30 mouse cellular contexts compared by ENCODE assay signal in the genomic region with DNA sequence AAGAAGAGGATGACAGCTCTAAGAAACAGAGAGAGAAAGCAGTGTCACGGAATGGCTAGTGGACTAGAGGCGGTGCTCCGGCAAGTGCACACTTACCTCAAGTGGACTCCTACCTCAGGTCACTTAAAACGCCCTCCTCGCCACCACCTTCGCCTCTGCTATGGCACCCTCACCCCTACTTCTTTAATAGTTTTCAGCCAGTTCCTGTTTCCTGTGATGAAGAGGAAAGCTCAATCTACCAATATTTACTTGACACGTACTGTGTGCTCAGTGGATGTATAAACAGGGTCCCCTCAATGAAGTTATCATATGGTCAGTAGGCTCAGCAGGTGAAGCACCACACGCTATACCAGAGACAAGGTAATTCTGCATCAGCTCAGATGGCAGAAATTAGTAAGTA. TPM values are rescaled to one million over a fixed set of nuclear protein-coding genes. Genes with fewer than 3 reads are reported as not detected.
DNase-seq lines count a peak whose midpoint lies in the region; ATAC-seq and TF ChIP-seq lines count a peak whose summit lies in the region.
"Had no signal": no experiment of that assay in that cellular context is flagged by ENCODE, and none has a peak within 500 bp of the region (broad histone marks: within the 10 kb centered on the region; RNA-seq: fewer than 3 reads in every experiment).

No protein-coding gene starts in this region.

- 93% methylated on average over 8 of the region's 8 CpGs for WGBS in intestine, embryonic 14.5 days
- 94% methylated on average over 8 of the region's 8 CpGs for WGBS in intestine, embryonic 16.5 days
- 79% methylated on average over 8 of the region's 8 CpGs for WGBS in liver, embryonic 12.5 days (ENCODE audit: insufficient replicate concordance)
- WGBS in liver, postnatal 0 days (ENCODE audit: insufficient replicate concordance): 85% methylated on average over 8 of the region's 8 CpGs

- TF ChIP-seq RAD21 in MEL (IDR thresholded peaks at IDR 0.05; ENCODE audit: low read depth, low read length): no peak

- no peak overlapping the region for H3K4me3 ChIP-seq in intestine, embryonic 14.5 days (ENCODE audit: low read depth, low read length)
- no peak overlapping the region for H3K4me3 ChIP-seq in intestine, embryonic 16.5 days (ENCODE audit: low read length)
- no peak overlapping the region for H3K4me3 ChIP-seq in liver, embryonic 12.5 days
- no peak overlapping the region for H3K4me3 ChIP-seq in liver, postnatal 0 days (ENCODE audit: low read depth, low read length)
- peak overlapping the region; percentile 66 for H3K4me3 ChIP-seq in MEL (ENCODE audit: control insufficient read depth in 1 of 2, insufficient read depth in 1 of 2, low read depth in 2 of 2, low read length in 2 of 2)
- H3K4me3 ChIP-seq: embryonic facial prominence, embryonic 13.5 days; embryonic facial prominence, embryonic 15.5 days; erythroblast, embryonic 14.5 days; forebrain, embryonic 10.5 days; forebrain, embryonic 12.5 days had no signal

- H3K4me1 ChIP-seq in intestine, embryonic 14.5 days (replicated peaks; ENCODE audit: control insufficient read depth, insufficient read depth, low read length): no peaks in the 10 kb centered on the region
- H3K4me1 ChIP-seq in intestine, embryonic 16.5 days (ENCODE audit: control insufficient read depth, insufficient read depth, low read length): no peaks in the 10 kb centered on the region
- peaks cover 26% of the 10 kb centered on the region for H3K4me1 ChIP-seq in liver, embryonic 12.5 days
- H3K4me1 ChIP-seq in liver, postnatal 0 days (ENCODE audit: insufficient read depth): no peaks in the 10 kb centered on the region
- peaks cover 4 to 15% of the 10 kb centered on the region in 2 experiments; a peak in 3 of 4 replicates for H3K4me1 ChIP-seq in MEL (ENCODE audit: control insufficient read depth in 1 of 2, insufficient read depth in 2 of 2, low read length in 2 of 2)
- H3K4me1 ChIP-seq: embryonic facial prominence, embryonic 13.5 days; embryonic facial prominence, embryonic 15.5 days; forebrain, embryonic 10.5 days; forebrain, embryonic 12.5 days had no signal

- no peak overlapping the region for H3K4me2 ChIP-seq in intestine, embryonic 14.5 days (ENCODE audit: low read length)
- no peak overlapping the region for H3K4me2 ChIP-seq in intestine, embryonic 16.5 days (ENCODE audit: low read depth, low read length)
- 0 out of 2 replicates have a peak overlapping the region, but pooled peaks have one; percentile 28 for H3K4me2 ChIP-seq in liver, embryonic 12.5 days
- H3K4me2 ChIP-seq in liver, postnatal 0 days (ENCODE audit: low read depth, low read length): no peak overlapping the region
- H3K4me2 ChIP-seq: embryonic facial prominence, embryonic 13.5 days; embryonic facial prominence, embryonic 15.5 days; forebrain, embryonic 12.5 days had no signal

- peak; percentile 69 for DNase-seq in heart, adult 11 months
- DNase-seq in heart, postnatal 10 days: no peak
- DNase-seq in intestine, embryonic 14.5 days (ENCODE audit: low spot score): peak; percentile 40
- DNase-seq in liver, postnatal 0 days: no peak
- peak; percentile 74 for DNase-seq in MEL (ENCODE audit: low read depth, low spot score)
- DNase-seq in frontal cortex, postnatal 10 days (ENCODE audit: low spot score in 2 of 2): no peak
- DNase-seq: adrenal gland, adult 2 months; adrenal gland, postnatal 10 days; adrenal gland, postnatal 25 days; B cell, adult 2 months; cerebellum, adult 11 months; cerebellum, adult 18-20 months; cerebellum, adult 8-10 months; cerebellum, adult 9-11 months; cerebellum, postnatal 14 days; cerebellum, postnatal 36 days; embryo, embryonic 11 days had no signal

- H3K9me3 ChIP-seq in intestine, embryonic 14.5 days (ENCODE audit: control insufficient read depth, low read length): no peaks in the 10 kb centered on the region
- no peaks in the 10 kb centered on the region for H3K9me3 ChIP-seq in intestine, embryonic 16.5 days (ENCODE audit: control insufficient read depth, low read length)
- no peaks in the 10 kb centered on the region for H3K9me3 ChIP-seq in liver, embryonic 12.5 days (replicated peaks)
- H3K9me3 ChIP-seq in liver, postnatal 0 days (ENCODE audit: low read length): no peaks in the 10 kb centered on the region
- H3K9me3 ChIP-seq in MEL (replicated peaks; ENCODE audit: insufficient read depth, low read length): no peaks in the 10 kb centered on the region
- H3K9me3 ChIP-seq: embryonic facial prominence, embryonic 13.5 days; embryonic facial prominence, embryonic 15.5 days; forebrain, embryonic 10.5 days; forebrain, embryonic 12.5 days; G1E had no signal

- TF ChIP-seq POLR2A in MEL (IDR thresholded peaks at IDR 0.05; ENCODE audit: control insufficient read depth in 1 of 2, insufficient read depth in 1 of 2, low read depth in 1 of 2, low read length in 2 of 2, poor library complexity in 1 of 2): peak; percentile 26 to 60; a peak in 1 of 4 replicates

- H3K9ac ChIP-seq in intestine, embryonic 14.5 days (ENCODE audit: low read length): no peak overlapping the region
- H3K9ac ChIP-seq in intestine, embryonic 16.5 days (ENCODE audit: low read depth, low read length): no peak overlapping the region
- no peak overlapping the region for H3K9ac ChIP-seq in liver, embryonic 12.5 days
- no peak overlapping the region for H3K9ac ChIP-seq in liver, postnatal 0 days (replicated peaks)
- H3K9ac ChIP-seq in MEL (ENCODE audit: control insufficient read depth, low read depth, low read length, poor library complexity, severe bottlenecking): peak overlapping the region; percentile 68
- H3K9ac ChIP-seq: embryonic facial prominence, embryonic 13.5 days; embryonic facial prominence, embryonic 15.5 days; forebrain, embryonic 12.5 days had no signal

- intact Hi-C loops in heart, postnatal 10 days (cut with DNase I): no loop called here

- no peak for TF ChIP-seq CTCF in liver, postnatal 0 days (IDR thresholded peaks at IDR 0.05; ENCODE audit: low read depth)
- TF ChIP-seq CTCF in MEL (IDR thresholded peaks at IDR 0.05 in 2 of 3, conservative IDR thresholded peaks at IDR 0.05 in 1 of 3; ENCODE audit: control insufficient read depth in 1 of 3, insufficient read depth in 1 of 3, low read depth in 2 of 3, low read length in 3 of 3, poor library complexity in 1 of 3, severe bottlenecking in 1 of 3): no peak

- peaks cover 22% of the 10 kb centered on the region for H3K36me3 ChIP-seq in intestine, embryonic 14.5 days (ENCODE audit: control insufficient read depth, insufficient read depth, low read length)
- no peaks in the 10 kb centered on the region for H3K36me3 ChIP-seq in intestine, embryonic 16.5 days (ENCODE audit: control insufficient read depth, insufficient read depth, low read length)
- no peaks in the 10 kb centered on the region for H3K36me3 ChIP-seq in liver, embryonic 12.5 days
- H3K36me3 ChIP-seq in liver, postnatal 0 days (replicated peaks; ENCODE audit: insufficient read depth, low read length): no peaks in the 10 kb centered on the region
- H3K36me3 ChIP-seq in MEL (ENCODE audit: control insufficient read depth in 1 of 2, insufficient read depth in 2 of 2, low read length in 2 of 2): peaks cover 0 to 5% of the 10 kb centered on the region in 2 experiments; a peak in 2 of 4 replicates
- H3K36me3 ChIP-seq: G1E had no signal

- H3K79me2 ChIP-seq in MEL (ENCODE audit: control insufficient read depth, insufficient read depth, low read length, poor library complexity): no peaks in the 10 kb centered on the region

- H3K27ac ChIP-seq in intestine, embryonic 14.5 days (ENCODE audit: low read depth): no peak overlapping the region
- H3K27ac ChIP-seq in intestine, embryonic 16.5 days (ENCODE audit: low read length): no peak overlapping the region
- 0 out of 2 replicates have a peak overlapping the region, but pooled peaks have one; percentile 20 for H3K27ac ChIP-seq in liver, embryonic 12.5 days
- H3K27ac ChIP-seq in liver, postnatal 0 days (ENCODE audit: low read depth): no peak overlapping the region
- H3K27ac ChIP-seq in MEL (ENCODE audit: control insufficient read depth, low read depth, low read length): peak overlapping the region; percentile 39
- H3K27ac ChIP-seq: embryonic facial prominence, embryonic 13.5 days; embryonic facial prominence, embryonic 15.5 days; forebrain, embryonic 10.5 days; forebrain, embryonic 12.5 days had no signal

- no peak for ATAC-seq in intestine, embryonic 14.5 days (replicated peaks; ENCODE audit: low FRiP score, low TSS enrichment, low read depth)
- no peak for ATAC-seq in intestine, embryonic 16.5 days
- no peak for ATAC-seq in liver, embryonic 12.5 days
- ATAC-seq in liver, postnatal 0 days: no peak
- ATAC-seq: CD4-positive, CD25-positive, alpha-beta regulatory T cell, adult 4 months; forebrain, embryonic 14.5 days had no signal

- TF ChIP-seq EP300 in liver, postnatal 0 days (IDR thresholded peaks at IDR 0.05; ENCODE audit: low read depth): no peak
- no peak for TF ChIP-seq EP300 in MEL (IDR thresholded peaks at IDR 0.05; ENCODE audit: low read depth in 1 of 2, low read length in 2 of 2)

- H3K27me3 ChIP-seq in intestine, embryonic 14.5 days (replicated peaks; ENCODE audit: control insufficient read depth, insufficient read depth, low read length): no peaks in the 10 kb centered on the region
- H3K27me3 ChIP-seq in intestine, embryonic 16.5 days (replicated peaks; ENCODE audit: control insufficient read depth, insufficient read depth, low read length): no peaks in the 10 kb centered on the region
- H3K27me3 ChIP-seq in liver, embryonic 12.5 days (replicated peaks): no peaks in the 10 kb centered on the region
- H3K27me3 ChIP-seq in liver, postnatal 0 days (ENCODE audit: insufficient read depth, low read length): no peaks in the 10 kb centered on the region
- peaks cover 2 to 6% of the 10 kb centered on the region in 2 experiments; a peak in 3 of 4 replicates for H3K27me3 ChIP-seq in MEL (ENCODE audit: control insufficient read depth in 1 of 2, insufficient read depth in 2 of 2, low read length in 2 of 2)
- H3K27me3 ChIP-seq: CH12.LX; embryonic facial prominence, embryonic 13.5 days; embryonic facial prominence, embryonic 15.5 days; forebrain, embryonic 12.5 days had no signal

RNA-seq across cellular contexts. Expression of a gene that starts 7.6 kb away (rescaled TPM):
- total RNA-seq in heart, postnatal 10 days (2021): 1 to 10 TPM; 5.9 to 7.4 TPM
- polyA plus RNA-seq in intestine, embryonic 14.5 days (2014; fragmentation: Nextera tagmentation; extraction: Ambion mirVana): 24.2 and 26.7 TPM in 2 replicates
- 13.9 and 15.8 TPM in 2 replicates for polyA plus RNA-seq in intestine, embryonic 16.5 days (2015; fragmentation: Nextera tagmentation; extraction: Ambion mirVana)
- 4.4 and 4.6 TPM in 2 replicates for polyA plus RNA-seq in liver, embryonic 12.5 days (2016; fragmentation: Nextera tagmentation; extraction: Ambion mirVana)
- polyA plus RNA-seq in liver, postnatal 0 days (2015; fragmentation: Nextera tagmentation; extraction: Ambion mirVana): 0.54 and 0.63 TPM in 2 replicates
- total RNA-seq in MEL (2012; rRNA removed): 4.9 and 5.7 TPM in 2 replicates
- polyA plus RNA-seq in MEL (2012; ENCODE audit: insufficient read depth in 1 of 2, insufficient read length in 2 of 2, low read depth in 1 of 2, low replicate concordance in 2 of 2, missing spikeins in 1 of 2): 10 to 100 TPM in 1 of 2 experiments, not detected in 1; 18.4 TPM

RNA-seq across cellular contexts. Expression of a gene that starts 11.7 kb away (rescaled TPM):
- 10 to 100 TPM; 16.1 to 17.9 TPM for total RNA-seq in heart, postnatal 10 days (2021)
- 23.5 and 32.0 TPM in 2 replicates for polyA plus RNA-seq in intestine, embryonic 14.5 days (2014; fragmentation: Nextera tagmentation; extraction: Ambion mirVana)
- polyA plus RNA-seq in intestine, embryonic 16.5 days (2015; fragmentation: Nextera tagmentation; extraction: Ambion mirVana): 6.4 and 6.6 TPM in 2 replicates
- 17.3 and 18.7 TPM in 2 replicates for polyA plus RNA-seq in liver, embryonic 12.5 days (2016; fragmentation: Nextera tagmentation; extraction: Ambion mirVana)
- polyA plus RNA-seq in liver, postnatal 0 days (2015; fragmentation: Nextera tagmentation; extraction: Ambion mirVana): 16.1 and 18.3 TPM in 2 replicates
- total RNA-seq in MEL (2012; rRNA removed): 10.2 and 12.2 TPM in 2 replicates
- polyA plus RNA-seq in MEL (2012; ENCODE audit: insufficient read depth in 1 of 2, insufficient read length in 2 of 2, low read depth in 1 of 2, low replicate concordance in 2 of 2, missing spikeins in 1 of 2): 10 to 100 TPM in 1 of 2 experiments, not detected in 1; 30.3 TPM

RNA-seq across cellular contexts. Expression of a gene that starts 26.5 kb away (rescaled TPM):
- total RNA-seq in heart, postnatal 10 days (2021): under 1 TPM; 0.24 to 0.37 TPM
- polyA plus RNA-seq in intestine, embryonic 14.5 days (2014; fragmentation: Nextera tagmentation; extraction: Ambion mirVana): 0.13 TPM in 1 of 2 replicates, not detected in the other
- polyA plus RNA-seq in intestine, embryonic 16.5 days (2015; fragmentation: Nextera tagmentation; extraction: Ambion mirVana): 0.16 TPM in 1 of 2 replicates, not detected in the other
- 0.08 TPM in 1 of 2 replicates, not detected in the other for polyA plus RNA-seq in liver, embryonic 12.5 days (2016; fragmentation: Nextera tagmentation; extraction: Ambion mirVana)
- 0.18 and 0.40 TPM in 2 replicates for polyA plus RNA-seq in liver, postnatal 0 days (2015; fragmentation: Nextera tagmentation; extraction: Ambion mirVana)
- total RNA-seq in MEL (2012; rRNA removed): not detected in 2 replicates
- under 1 TPM in 1 of 2 experiments, not detected in 1; 0.10 TPM for polyA plus RNA-seq in MEL (2012; ENCODE audit: insufficient read depth in 1 of 2, insufficient read length in 2 of 2, low read depth in 1 of 2, low replicate concordance in 2 of 2, missing spikeins in 1 of 2)
- total RNA-seq: CH12.LX; common myeloid progenitor, adult 5-6 weeks; G1E had no signal
- polyA plus RNA-seq: CD4-positive, CD25-positive, alpha-beta regulatory T cell, adult 4 months; embryonic facial prominence, embryonic 11.5 days; embryonic facial prominence, embryonic 13.5 days; erythroblast, embryonic 14.5 days; forebrain, embryonic 10.5 days; forebrain, embryonic 14.5 days; G1E had no signal

RNA-seq across cellular contexts. Expression of a gene that starts 33.2 kb away (rescaled TPM):
- total RNA-seq in heart, postnatal 10 days (2021): 1 to 10 TPM; 1.3 to 2.2 TPM
- 1.4 and 1.7 TPM in 2 replicates for polyA plus RNA-seq in intestine, embryonic 14.5 days (2014; fragmentation: Nextera tagmentation; extraction: Ambion mirVana)
- polyA plus RNA-seq in intestine, embryonic 16.5 days (2015; fragmentation: Nextera tagmentation; extraction: Ambion mirVana): 2.2 and 2.7 TPM in 2 replicates
- 11.6 and 11.9 TPM in 2 replicates for polyA plus RNA-seq in liver, embryonic 12.5 days (2016; fragmentation: Nextera tagmentation; extraction: Ambion mirVana)
- 183 and 190 TPM in 2 replicates for polyA plus RNA-seq in liver, postnatal 0 days (2015; fragmentation: Nextera tagmentation; extraction: Ambion mirVana)
- total RNA-seq in MEL (2012; rRNA removed): 0.31 TPM in 1 of 2 replicates, not detected in the other
- under 1 TPM in 1 of 2 experiments, not detected in 1; 0.38 TPM for polyA plus RNA-seq in MEL (2012; ENCODE audit: insufficient read depth in 1 of 2, insufficient read length in 2 of 2, low read depth in 1 of 2, low replicate concordance in 2 of 2, missing spikeins in 1 of 2)
- total RNA-seq: CH12.LX; common myeloid progenitor, adult 5-6 weeks; G1E had no signal
- polyA plus RNA-seq: CD4-positive, CD25-positive, alpha-beta regulatory T cell, adult 4 months; erythroblast, embryonic 14.5 days; G1E had no signal

RNA-seq across cellular contexts. Expression of a gene that starts 42.8 kb away (rescaled TPM):
- not detected for total RNA-seq in heart, postnatal 10 days (2021)
- polyA plus RNA-seq in intestine, embryonic 14.5 days (2014; fragmentation: Nextera tagmentation; extraction: Ambion mirVana): 0.27 and 0.32 TPM in 2 replicates
- 0.16 TPM in 1 of 2 replicates, not detected in the other for polyA plus RNA-seq in intestine, embryonic 16.5 days (2015; fragmentation: Nextera tagmentation; extraction: Ambion mirVana)
- 0.11 and 0.20 TPM in 2 replicates for polyA plus RNA-seq in liver, embryonic 12.5 days (2016; fragmentation: Nextera tagmentation; extraction: Ambion mirVana)
- polyA plus RNA-seq in liver, postnatal 0 days (2015; fragmentation: Nextera tagmentation; extraction: Ambion mirVana): 0.22 and 1.1 TPM in 2 replicates
- not detected in 2 replicates for total RNA-seq in MEL (2012; rRNA removed)
- polyA plus RNA-seq in MEL (2012; ENCODE audit: insufficient read depth in 1 of 2, insufficient read length in 2 of 2, low read depth in 1 of 2, low replicate concordance in 2 of 2, missing spikeins in 1 of 2): not detected
- total RNA-seq: CH12.LX; common myeloid progenitor, adult 5-6 weeks; G1E had no signal
- polyA plus RNA-seq: CD4-positive, CD25-positive, alpha-beta regulatory T cell, adult 4 months; embryonic facial prominence, embryonic 11.5 days; erythroblast, embryonic 14.5 days; forebrain, embryonic 10.5 days; G1E had no signal

Comparison
In these comparisons a context has a peak if more than half of its experiments do, and no peak if none do; other contexts are left out.
1. DNase-seq: peak in heart, adult 11 months (single experiment), intestine, embryonic 14.5 days (single experiment) and MEL (single experiment); none in heart, postnatal 10 days (0 of 2), liver, postnatal 0 days (single experiment) and frontal cortex, postnatal 10 days (0 of 2).
2. H3K27ac ChIP-seq: peak in liver, embryonic 12.5 days (single experiment) and MEL (single experiment); none in intestine, embryonic 14.5 days (single experiment), intestine, embryonic 16.5 days (single experiment) and liver, postnatal 0 days (single experiment).
3. H3K4me3 ChIP-seq: peak in MEL (2 of 2); none in intestine, embryonic 14.5 days (single experiment), intestine, embryonic 16.5 days (single experiment), liver, embryonic 12.5 days (single experiment) and liver, postnatal 0 days (single experiment).